Mouse (Mus musculus): ENCODE measurements at regions not wholly inside any gene's neighbourhood (a gene's known extent, or its start where the extent isn't known, plus 50 kb on each side); places are given as distances from the start of the nearest gene placed in this dataset.
"Not testable (repeated sequence)": the region's sequence is repeated elsewhere in the genome, so short reads cannot be mapped to it uniquely, and the experiment has no call there.

GRCm38 (mm10) chrX:18838668-18839067, 377.5 kb upstream of the 4930578C19Rik start:
- no peaks in the 10 kb centered on the region for H3K9me3 ChIP-seq (replicated peaks; ENCODE audit: control insufficient read depth, low read length)
- no peak overlapping the region for H3K27ac ChIP-seq (ENCODE audit: low read length)
- H3K36me3 ChIP-seq (ENCODE audit: control insufficient read depth, insufficient read depth, low read length) = no peaks in the 10 kb centered on the region
- no peaks in the 10 kb centered on the region for H3K4me1 ChIP-seq (ENCODE audit: control insufficient read depth, insufficient read depth, low read length)
- no peak overlapping the region for H3K4me3 ChIP-seq (replicated peaks; ENCODE audit: low read length)
- H3K4me2 ChIP-seq (ENCODE audit: low read depth, low read length) = no peak overlapping the region
- H3K9ac ChIP-seq (ENCODE audit: low read length) = no peak overlapping the region
- ATAC-seq (ENCODE audit: insufficient read depth, low FRiP score) = no peak
- WGBS = 57% methylated on average over 3 of the region's 3 CpGs
- no peaks in the 10 kb centered on the region for H3K27me3 ChIP-seq (ENCODE audit: control insufficient read depth, insufficient read depth, low read length)

GRCm38 (mm10) chrX:18824971-18825370, 363.8 kb upstream of the 4930578C19Rik start:
- not testable (repeated sequence) for H3K27ac ChIP-seq (ENCODE audit: low read length); H3K4me1 ChIP-seq (ENCODE audit: control insufficient read depth, insufficient read depth, low read length); H3K27me3 ChIP-seq (ENCODE audit: control insufficient read depth, insufficient read depth, low read length); H3K9ac ChIP-seq (ENCODE audit: low read length); H3K4me3 ChIP-seq (replicated peaks; ENCODE audit: low read length); H3K36me3 ChIP-seq (ENCODE audit: control insufficient read depth, insufficient read depth, low read length); H3K9me3 ChIP-seq (replicated peaks; ENCODE audit: control insufficient read depth, low read length); ATAC-seq (ENCODE audit: insufficient read depth, low FRiP score); H3K4me2 ChIP-seq (ENCODE audit: low read depth, low read length)
- WGBS = 84% methylated on average over 1 of the region's 1 CpGs

GRCm38 (mm10) chrX:18814441-18814973, 353.3 kb upstream of the 4930578C19Rik start:
- Histone ChIP-seq H3K27ac (ENCODE audit: low read length) (no peak overlapping the region), H3K4me2 (ENCODE audit: low read depth, low read length) (no peak overlapping the region), H3K9ac (ENCODE audit: low read length) (no peak overlapping the region), H3K9me3 (replicated peaks; ENCODE audit: control insufficient read depth, low read length) (no peaks in the 10 kb centered on the region), H3K36me3 (ENCODE audit: control insufficient read depth, insufficient read depth, low read length) (no peaks in the 10 kb centered on the region), H3K27me3 (ENCODE audit: control insufficient read depth, insufficient read depth, low read length) (no peaks in the 10 kb centered on the region), H3K4me3 (replicated peaks; ENCODE audit: low read length) (no peak overlapping the region), H3K4me1 (ENCODE audit: control insufficient read depth, insufficient read depth, low read length) (no peaks in the 10 kb centered on the region)
- 67% methylated on average over 3 of the region's 3 CpGs for WGBS
- ATAC-seq (ENCODE audit: insufficient read depth, low FRiP score) = no peak

Data from stomach, embryonic 16.5 days (tissue).